ENCODE assay signal across 20 mouse cellular contexts in genomic region chr3:87934026-87934425, GRCm38 (mm10). TPM values are rescaled to one million over a fixed set of nuclear protein-coding genes. Genes with fewer than 3 reads are reported as not detected.
DNase-seq lines count a peak whose midpoint lies in the region; ATAC-seq and TF ChIP-seq lines count a peak whose summit lies in the region.
"Had no signal": no experiment of that assay in that cellular context is flagged by ENCODE, and none has a peak within 500 bp of the region (broad histone marks: within the 10 kb centered on the region; RNA-seq: fewer than 3 reads in every experiment).

No protein-coding gene starts in this region.

- no peak for TF ChIP-seq CTCF in kidney, adult 2 months (conservative IDR thresholded peaks at IDR 0.05; ENCODE audit: insufficient read depth, insufficient read length, low read depth, low read length)
- TF ChIP-seq CTCF in liver, postnatal 0 days (IDR thresholded peaks at IDR 0.05; ENCODE audit: low read depth): no peak
- no peak for TF ChIP-seq CTCF in CH12.LX (conservative IDR thresholded peaks at IDR 0.05 in 1 of 2, IDR thresholded peaks at IDR 0.05 in 1 of 2; ENCODE audit: low read depth in 2 of 2, low read length in 2 of 2)

- H3K4me1 ChIP-seq in kidney, adult 2 months (ENCODE audit: control insufficient read depth, insufficient read depth, low read length): peaks cover 8% of the 10 kb centered on the region
- H3K4me1 ChIP-seq in liver, postnatal 0 days (ENCODE audit: insufficient read depth): peaks cover 28% of the 10 kb centered on the region
- peaks cover 10% of the 10 kb centered on the region for H3K4me1 ChIP-seq in liver, embryonic 11.5 days (replicated peaks; ENCODE audit: control insufficient read depth, insufficient read depth, low read length)
- peaks cover 10 to 61% of the 10 kb centered on the region in 2 experiments for H3K4me1 ChIP-seq in CH12.LX (ENCODE audit: control insufficient read depth in 1 of 2, insufficient read depth in 2 of 2)
- peaks cover 59% of the 10 kb centered on the region for H3K4me1 ChIP-seq in neural tube, embryonic 15.5 days

- H3K79me2 ChIP-seq in CH12.LX (replicated peaks; ENCODE audit: control insufficient read depth, extremely low read depth, insufficient read depth, poor library complexity, severe bottlenecking): peaks cover 80% of the 10 kb centered on the region

- no peaks in the 10 kb centered on the region for H3K27me3 ChIP-seq in kidney, adult 2 months (replicated peaks; ENCODE audit: control insufficient read depth, insufficient read depth, low read length)
- no peaks in the 10 kb centered on the region for H3K27me3 ChIP-seq in liver, postnatal 0 days (ENCODE audit: insufficient read depth, low read length)
- H3K27me3 ChIP-seq in liver, embryonic 11.5 days (replicated peaks; ENCODE audit: control insufficient read depth, insufficient read depth, low read length): no peaks in the 10 kb centered on the region
- no peaks in the 10 kb centered on the region for H3K27me3 ChIP-seq in CH12.LX (replicated peaks)
- no peaks in the 10 kb centered on the region for H3K27me3 ChIP-seq in neural tube, embryonic 15.5 days (replicated peaks)
- H3K27me3 ChIP-seq: embryonic facial prominence, embryonic 12.5 days had no signal

- dilution Hi-C loops in CH12.LX (cut with MboI; ENCODE audit: extremely low pct_ligation_motif_present, extremely low pct_unique_long_range_greater_than_20kb, low sequenced_read_pairs): no loop called here

- no peak for ATAC-seq in liver, postnatal 0 days
- ATAC-seq in liver, embryonic 11.5 days (replicated peaks; ENCODE audit: low FRiP score): no peak
- ATAC-seq in neural tube, embryonic 15.5 days (ENCODE audit: low FRiP score): no peak
- ATAC-seq: CD4-positive, CD25-positive, alpha-beta regulatory T cell, adult 4 months; forebrain, embryonic 16.5 days had no signal

- no peak for TF ChIP-seq POLR2A in kidney, adult 2 months (IDR thresholded peaks at IDR 0.05; ENCODE audit: low read depth, low read length)
- TF ChIP-seq POLR2A in CH12.LX (IDR thresholded peaks at IDR 0.05; ENCODE audit: low read depth, low read length): no peak

- no peak for TF ChIP-seq EP300 in liver, postnatal 0 days (IDR thresholded peaks at IDR 0.05; ENCODE audit: low read depth)
- TF ChIP-seq EP300 in CH12.LX (IDR thresholded peaks at IDR 0.05; ENCODE audit: low read length): no peak

- no peak for TF ChIP-seq RAD21 in CH12.LX (IDR thresholded peaks at IDR 0.05; ENCODE audit: low read depth, low read length)

- no peak overlapping the region for H3K9ac ChIP-seq in liver, postnatal 0 days (replicated peaks)
- H3K9ac ChIP-seq in liver, embryonic 11.5 days (ENCODE audit: low read depth, low read length): no peak overlapping the region
- peak overlapping the region; percentile 3; the same call in 1 of the 2 replicates for H3K9ac ChIP-seq in CH12.LX (ENCODE audit: insufficient read depth, low read depth)
- H3K9ac ChIP-seq in neural tube, embryonic 15.5 days (replicated peaks): 0 out of 2 replicates have a peak overlapping the region, but pooled peaks have one; percentile 17
- H3K9ac ChIP-seq: embryonic facial prominence, embryonic 12.5 days; hindbrain, embryonic 14.5 days had no signal

- peak overlapping the region; percentile 82 for H3K27ac ChIP-seq in kidney, adult 2 months (ENCODE audit: insufficient read depth, low read depth, low read length)
- H3K27ac ChIP-seq in liver, postnatal 0 days (ENCODE audit: low read depth): peak overlapping the region; percentile 57
- H3K27ac ChIP-seq in liver, embryonic 11.5 days (ENCODE audit: low read depth, low read length): no peak overlapping the region
- H3K27ac ChIP-seq in CH12.LX (ENCODE audit: insufficient read depth, low read depth): no peak overlapping the region
- no peak overlapping the region for H3K27ac ChIP-seq in neural tube, embryonic 15.5 days (replicated peaks)
- H3K27ac ChIP-seq: embryonic facial prominence, embryonic 12.5 days; heart, embryonic 10.5 days; hindbrain, embryonic 14.5 days had no signal

- DNase-seq in kidney, adult 2 months: peak; percentile 77
- DNase-seq in kidney, postnatal 25 days: no peak
- no peak for DNase-seq in liver, postnatal 0 days
- no peak for DNase-seq in liver, embryonic 11.5 days (ENCODE audit: low spot score)
- DNase-seq in CH12.LX (ENCODE audit: extremely low read depth): no peak
- no peak for DNase-seq in spleen, adult 18-20 months
- DNase-seq: adrenal gland, postnatal 10 days; cerebellum, adult 11 months; cerebellum, adult 8-10 months; cerebellum, postnatal 14 days; gastrocnemius, postnatal 10 days; heart, adult 18-20 months; heart, postnatal 10 days; heart, postnatal 4 days had no signal

- 63% methylated on average over 5 of the region's 5 CpGs for WGBS in kidney, adult 2 months
- 69% methylated on average over 5 of the region's 5 CpGs for WGBS in liver, postnatal 0 days (ENCODE audit: insufficient replicate concordance)
- 83% methylated on average over 5 of the region's 5 CpGs for WGBS in liver, embryonic 11.5 days
- 93% methylated on average over 5 of the region's 5 CpGs for WGBS in neural tube, embryonic 15.5 days

- no peaks in the 10 kb centered on the region for H3K9me3 ChIP-seq in liver, postnatal 0 days (ENCODE audit: low read length)
- H3K9me3 ChIP-seq in liver, embryonic 11.5 days (ENCODE audit: control insufficient read depth, low read length): no peaks in the 10 kb centered on the region
- H3K9me3 ChIP-seq in CH12.LX (replicated peaks; ENCODE audit: low read length): no peaks in the 10 kb centered on the region
- H3K9me3 ChIP-seq in neural tube, embryonic 15.5 days (replicated peaks): no peaks in the 10 kb centered on the region
- H3K9me3 ChIP-seq: embryonic facial prominence, embryonic 12.5 days; heart, embryonic 10.5 days had no signal

- peak overlapping the region; percentile 41; the same call in 1 of the 2 replicates for H3K4me3 ChIP-seq in kidney, adult 2 months (ENCODE audit: insufficient read depth, low read depth, low read length)
- H3K4me3 ChIP-seq in liver, postnatal 0 days (ENCODE audit: low read depth, low read length): no peak overlapping the region
- no peak overlapping the region for H3K4me3 ChIP-seq in liver, embryonic 11.5 days (ENCODE audit: low read depth, low read length)
- H3K4me3 ChIP-seq in CH12.LX (replicated peaks in 1 of 3; ENCODE audit: low read depth in 2 of 3, low read length in 2 of 3, poor library complexity in 1 of 3): peak overlapping the region in 1 of 3 experiments; percentile 28
- no peak overlapping the region for H3K4me3 ChIP-seq in neural tube, embryonic 15.5 days (replicated peaks)
- H3K4me3 ChIP-seq: embryonic facial prominence, embryonic 12.5 days; heart, embryonic 10.5 days had no signal

- in situ Hi-C loops in CH12.LX (cut with MboI; ENCODE audit: low pct_ligation_motif_present, low pct_unique_long_range_greater_than_20kb, low sequenced_read_pairs): no loop called here

- H3K36me3 ChIP-seq in kidney, adult 2 months (ENCODE audit: control insufficient read depth, insufficient read depth, low read length): peaks cover 2% of the 10 kb centered on the region
- peaks cover 41% of the 10 kb centered on the region for H3K36me3 ChIP-seq in liver, postnatal 0 days (replicated peaks; ENCODE audit: insufficient read depth, low read length)
- H3K36me3 ChIP-seq in liver, embryonic 11.5 days (ENCODE audit: control insufficient read depth, insufficient read depth, low read length): peaks cover 39% of the 10 kb centered on the region
- peaks cover 44 to 68% of the 10 kb centered on the region in 2 experiments for H3K36me3 ChIP-seq in CH12.LX (replicated peaks in 1 of 2; ENCODE audit: control insufficient read depth in 1 of 2, insufficient read depth in 1 of 2, low read length in 1 of 2)
- H3K36me3 ChIP-seq in neural tube, embryonic 15.5 days: peaks cover 44% of the 10 kb centered on the region

- H3K4me2 ChIP-seq in liver, postnatal 0 days (ENCODE audit: low read depth, low read length): peak overlapping the region; percentile 39
- no peak overlapping the region for H3K4me2 ChIP-seq in liver, embryonic 11.5 days
- H3K4me2 ChIP-seq in CH12.LX (ENCODE audit: insufficient read depth, low read depth, poor library complexity, severe bottlenecking): peak overlapping the region; percentile 19; the same call in 1 of the 2 replicates
- H3K4me2 ChIP-seq in neural tube, embryonic 15.5 days: no peak overlapping the region
- H3K4me2 ChIP-seq: embryonic facial prominence, embryonic 12.5 days; hindbrain, embryonic 14.5 days had no signal

RNA-seq across cellular contexts. Expression of gene Rrnad1, which starts 3.5 kb away (rescaled TPM):
- 19.3 and 27.3 TPM in 2 replicates for polyA plus RNA-seq in kidney, adult 2 months (2012; rRNA removed)
- 4.3 TPM in 2 replicates for polyA plus RNA-seq in liver, postnatal 0 days (2015; fragmentation: Nextera tagmentation; extraction: Ambion mirVana)
- polyA plus RNA-seq in liver, embryonic 11.5 days (2014; fragmentation: Nextera tagmentation; extraction: Ambion mirVana): 17.5 and 18.8 TPM in 2 replicates
- total RNA-seq in CH12.LX (2012; rRNA removed) (11.4 and 12.3 TPM in 2 replicates), CH12.LX (2014; rRNA removed) (7.3 and 8.0 TPM in 2 replicates)
- 11.7 and 12.5 TPM in 2 replicates for polyA plus RNA-seq in CH12.LX (2012; ENCODE audit: insufficient read length, low read depth)
- 19.3 and 19.7 TPM in 2 replicates for polyA plus RNA-seq in neural tube, embryonic 15.5 days (2015; fragmentation: Nextera tagmentation; extraction: Ambion mirVana)

RNA-seq across cellular contexts. Expression of gene Isg20l2, which starts 3.9 kb away (rescaled TPM):
- 11.0 and 11.5 TPM in 2 replicates for polyA plus RNA-seq in kidney, adult 2 months (2012; rRNA removed)
- polyA plus RNA-seq in liver, postnatal 0 days (2015; fragmentation: Nextera tagmentation; extraction: Ambion mirVana): 12.3 and 13.2 TPM in 2 replicates
- polyA plus RNA-seq in liver, embryonic 11.5 days (2014; fragmentation: Nextera tagmentation; extraction: Ambion mirVana): 66.9 and 68.1 TPM in 2 replicates
- 40.8 and 52.9 TPM in 2 replicates for total RNA-seq in CH12.LX (2012; rRNA removed)
- 68.8 and 76.2 TPM in 2 replicates for total RNA-seq in CH12.LX (2014; rRNA removed)
- 44.5 and 45.0 TPM in 2 replicates for polyA plus RNA-seq in CH12.LX (2012; ENCODE audit: insufficient read length, low read depth)
- polyA plus RNA-seq in neural tube, embryonic 15.5 days (2015; fragmentation: Nextera tagmentation; extraction: Ambion mirVana): 21.6 and 31.7 TPM in 2 replicates

RNA-seq across cellular contexts. Expression of gene Crabp2, which starts 14.4 kb away (rescaled TPM):
- polyA plus RNA-seq in kidney, adult 2 months (2012; rRNA removed): 0.88 and 0.94 TPM in 2 replicates
- not detected in 2 replicates for polyA plus RNA-seq in liver, postnatal 0 days (2015; fragmentation: Nextera tagmentation; extraction: Ambion mirVana)
- 24.9 and 29.9 TPM in 2 replicates for polyA plus RNA-seq in liver, embryonic 11.5 days (2014; fragmentation: Nextera tagmentation; extraction: Ambion mirVana)
- total RNA-seq in CH12.LX (2012; rRNA removed) (0.38 TPM in 2 replicates), CH12.LX (2014; rRNA removed) (0.27 TPM in 1 of 2 replicates, not detected in the other)
- polyA plus RNA-seq in CH12.LX (2012; ENCODE audit: insufficient read length, low read depth): 0.97 and 1.0 TPM in 2 replicates
- polyA plus RNA-seq in neural tube, embryonic 15.5 days (2015; fragmentation: Nextera tagmentation; extraction: Ambion mirVana): 81.1 and 86.0 TPM in 2 replicates
- total RNA-seq: heart, adult 18-20 months had no signal
- polyA plus RNA-seq: CD4-positive, CD25-positive, alpha-beta regulatory T cell, adult 4 months had no signal

RNA-seq across cellular contexts. Expression of gene Mrpl24, which starts 14.7 kb away (rescaled TPM):
- 71.9 and 100 TPM in 2 replicates for polyA plus RNA-seq in kidney, adult 2 months (2012; rRNA removed)
- 50.3 and 54.1 TPM in 2 replicates for polyA plus RNA-seq in liver, postnatal 0 days (2015; fragmentation: Nextera tagmentation; extraction: Ambion mirVana)
- polyA plus RNA-seq in liver, embryonic 11.5 days (2014; fragmentation: Nextera tagmentation; extraction: Ambion mirVana): 95.7 and 97.5 TPM in 2 replicates
- 160 and 176 TPM in 2 replicates for total RNA-seq in CH12.LX (2012; rRNA removed)
- 166 and 168 TPM in 2 replicates for total RNA-seq in CH12.LX (2014; rRNA removed)
- 123 and 156 TPM in 2 replicates for polyA plus RNA-seq in CH12.LX (2012; ENCODE audit: insufficient read length, low read depth)
- 51.0 and 59.5 TPM in 2 replicates for polyA plus RNA-seq in neural tube, embryonic 15.5 days (2015; fragmentation: Nextera tagmentation; extraction: Ambion mirVana)

RNA-seq across cellular contexts. Expression of gene Hdgf, which starts 27.9 kb away (rescaled TPM):
- 104 and 113 TPM in 2 replicates for polyA plus RNA-seq in kidney, adult 2 months (2012; rRNA removed)
- 116 and 123 TPM in 2 replicates for polyA plus RNA-seq in liver, postnatal 0 days (2015; fragmentation: Nextera tagmentation; extraction: Ambion mirVana)
- 520 and 526 TPM in 2 replicates for polyA plus RNA-seq in liver, embryonic 11.5 days (2014; fragmentation: Nextera tagmentation; extraction: Ambion mirVana)
- total RNA-seq in CH12.LX (2012; rRNA removed) (199 and 223 TPM in 2 replicates), CH12.LX (2014; rRNA removed) (215 and 219 TPM in 2 replicates)
- 468 and 755 TPM in 2 replicates for polyA plus RNA-seq in CH12.LX (2012; ENCODE audit: insufficient read length, low read depth)
- polyA plus RNA-seq in neural tube, embryonic 15.5 days (2015; fragmentation: Nextera tagmentation; extraction: Ambion mirVana): 137 and 160 TPM in 2 replicates

Comparison
In these comparisons a context has a peak if more than half of its experiments do, and no peak if none do; other contexts are left out.
1. H3K27ac ChIP-seq: peak in kidney, adult 2 months (single experiment) and liver, postnatal 0 days (single experiment); none in liver, embryonic 11.5 days (single experiment), CH12.LX (single experiment) and neural tube, embryonic 15.5 days (single experiment).
2. H3K4me2 ChIP-seq: peak in liver, postnatal 0 days (single experiment) and CH12.LX (single experiment); none in liver, embryonic 11.5 days (single experiment) and neural tube, embryonic 15.5 days (single experiment).
3. RNA of gene Crabp2, which starts 14.4 kb away (polyA plus RNA-seq): 81.1 to 86.0 TPM in neural tube, embryonic 15.5 days and 24.9 to 29.9 TPM in liver, embryonic 11.5 days; 0.97 to 1.0 TPM in CH12.LX, 0.88 to 0.94 TPM in kidney, adult 2 months and not detected in liver, postnatal 0 days; every median in the first group is over 10 times any median in the second.
4. H3K9ac ChIP-seq: peak in CH12.LX (single experiment) and neural tube, embryonic 15.5 days (single experiment); none in liver, postnatal 0 days (single experiment) and liver, embryonic 11.5 days (single experiment).